Mouse (Mus musculus): Measurements from ENCODE around the gene Slc25a21. TPM values are rescaled to one million over a fixed set of nuclear protein-coding genes. Genes with fewer than 3 reads are reported as not detected.

Gene Slc25a21
- polyA plus RNA-seq, 1 experiment from 2014 or later: 3.2 TPM

- Histone ChIP-seq H3K27ac (no peak overlapping the region), H3K27me3 (replicated peaks) (no peaks in the 10 kb centered on the region), H3K9me3 (no peaks in the 10 kb centered on the region), H3K4me2 (no peak overlapping the region), H3K36me3 (no peaks in the 10 kb centered on the region), H3K4me3 (replicated peaks) (no peak overlapping the region), H3K9ac (no peak overlapping the region), H3K4me1 (no peaks in the 10 kb centered on the region)
- no peak for ATAC-seq (ENCODE audit: insufficient read depth, low FRiP score, low read depth)
Measured at GRCm38 (mm10) chr12:57178818-57179217, 18.5 kb downstream of the Slc25a21 start.

DNA sequence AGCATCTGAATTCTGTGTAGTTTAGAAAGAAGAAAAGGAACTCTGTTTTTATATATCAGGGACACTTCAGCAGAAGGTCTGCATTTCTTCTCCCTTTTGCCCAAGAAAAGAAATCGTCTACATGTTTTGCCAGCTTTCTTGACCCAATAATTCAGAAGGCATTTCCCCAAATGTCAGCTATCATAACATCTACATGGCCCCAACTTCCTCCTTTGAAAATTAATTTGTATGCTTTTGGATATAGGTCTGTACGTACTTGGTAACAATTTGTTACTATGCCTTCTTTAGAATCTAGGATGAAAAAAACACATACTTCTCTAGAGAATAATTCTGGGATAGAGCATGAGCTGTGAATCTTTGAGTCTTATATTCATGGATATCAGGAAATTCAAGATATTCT, 34.0 kb downstream of the Slc25a21 start:
- no peaks in the 10 kb centered on the region for H3K9me3 ChIP-seq
- no peak overlapping the region for H3K4me2 ChIP-seq
- no peak overlapping the region for H3K4me3 ChIP-seq (replicated peaks)
- 61% methylated on average over 2 of the region's 2 CpGs for WGBS
- H3K27ac ChIP-seq: no peak overlapping the region
- no peak overlapping the region for H3K9ac ChIP-seq
- no peaks in the 10 kb centered on the region for H3K4me1 ChIP-seq
- H3K27me3 ChIP-seq (replicated peaks): no peaks in the 10 kb centered on the region
- no peak for ATAC-seq (ENCODE audit: insufficient read depth, low FRiP score, low read depth)
- H3K36me3 ChIP-seq: no peaks in the 10 kb centered on the region

DNA sequence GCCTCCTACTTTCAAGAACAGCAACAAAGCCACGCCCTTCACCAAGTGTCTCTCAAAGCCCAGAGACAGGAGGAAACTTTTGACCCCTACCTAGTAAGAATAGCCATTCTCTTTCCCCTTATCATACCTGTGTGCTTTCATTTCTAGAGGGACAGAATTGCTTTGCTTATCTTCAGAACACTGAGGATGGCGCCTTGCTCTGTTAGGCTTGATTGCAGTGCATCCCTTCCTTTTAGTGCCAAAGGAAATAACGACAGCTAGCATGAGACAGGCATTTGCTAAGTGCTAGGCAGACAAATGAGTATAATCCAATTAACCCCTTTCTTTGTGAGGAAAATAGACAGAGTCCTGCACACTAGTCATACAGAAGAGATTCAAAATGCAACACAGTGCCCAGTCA, 34.4 kb downstream of the Slc25a21 start:
- H3K4me3 ChIP-seq (replicated peaks): no peak overlapping the region
- H3K4me2 ChIP-seq: no peak overlapping the region
- no peaks in the 10 kb centered on the region for H3K4me1 ChIP-seq
- no peak overlapping the region for H3K27ac ChIP-seq
- no peaks in the 10 kb centered on the region for H3K36me3 ChIP-seq
- H3K9me3 ChIP-seq: no peaks in the 10 kb centered on the region
- 49% methylated on average over 3 of the region's 3 CpGs for WGBS
- H3K9ac ChIP-seq: no peak overlapping the region
- H3K27me3 ChIP-seq (replicated peaks): no peaks in the 10 kb centered on the region
- no peak for ATAC-seq (ENCODE audit: insufficient read depth, low FRiP score, low read depth)

DNA sequence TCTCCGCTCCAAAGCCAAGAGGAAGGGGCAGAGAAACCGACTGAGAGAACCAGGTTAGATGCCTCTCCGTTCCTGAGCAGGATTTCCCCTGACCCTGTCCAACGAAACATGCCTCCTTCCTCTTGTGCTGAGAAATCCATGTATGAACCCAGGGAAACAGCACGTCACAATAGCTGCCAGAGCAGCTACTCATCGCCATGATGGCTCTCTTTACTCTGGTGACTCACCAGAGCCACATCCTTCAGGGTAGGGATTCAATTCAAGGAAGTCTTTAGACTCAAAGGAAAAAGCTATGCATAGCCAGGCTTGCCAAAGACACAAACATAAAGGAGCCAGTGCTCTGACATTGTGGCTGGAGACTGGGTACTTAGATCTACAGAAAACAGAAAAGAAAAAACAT, 37.4 kb downstream of the Slc25a21 start:
- whole genome bisulfite sequencing: 73% methylated on average over 6 of the region's 6 CpGs
- Histone ChIP-seq H3K9ac (no peak overlapping the region), H3K36me3 (no peaks in the 10 kb centered on the region), H3K4me1 (no peaks in the 10 kb centered on the region), H3K27ac (no peak overlapping the region), H3K9me3 (no peaks in the 10 kb centered on the region), H3K27me3 (replicated peaks) (no peaks in the 10 kb centered on the region), H3K4me3 (replicated peaks) (no peak overlapping the region), H3K4me2 (no peak overlapping the region)
- ATAC-seq (ENCODE audit: insufficient read depth, low FRiP score, low read depth): no peak

DNA sequence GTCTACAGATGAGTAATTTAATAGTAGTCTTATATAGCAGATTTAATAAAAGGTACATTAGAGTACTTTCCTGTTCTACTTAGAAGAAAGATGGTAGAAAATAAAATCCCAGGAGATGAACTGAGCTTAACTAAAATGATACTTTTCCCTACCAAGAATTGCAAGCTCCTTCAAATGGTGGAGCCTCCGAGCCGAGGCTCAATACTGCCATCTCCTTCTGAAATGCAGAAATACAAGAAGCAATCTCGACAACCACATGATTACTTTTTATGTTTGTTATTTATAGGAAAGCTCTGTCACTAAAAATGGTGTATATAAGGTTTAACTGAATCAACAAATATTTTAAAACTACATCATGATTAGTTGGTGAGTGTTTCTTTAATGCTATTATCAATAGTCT, 39.0 kb downstream of the Slc25a21 start:
- H3K4me2 ChIP-seq: no peak overlapping the region

DNA sequence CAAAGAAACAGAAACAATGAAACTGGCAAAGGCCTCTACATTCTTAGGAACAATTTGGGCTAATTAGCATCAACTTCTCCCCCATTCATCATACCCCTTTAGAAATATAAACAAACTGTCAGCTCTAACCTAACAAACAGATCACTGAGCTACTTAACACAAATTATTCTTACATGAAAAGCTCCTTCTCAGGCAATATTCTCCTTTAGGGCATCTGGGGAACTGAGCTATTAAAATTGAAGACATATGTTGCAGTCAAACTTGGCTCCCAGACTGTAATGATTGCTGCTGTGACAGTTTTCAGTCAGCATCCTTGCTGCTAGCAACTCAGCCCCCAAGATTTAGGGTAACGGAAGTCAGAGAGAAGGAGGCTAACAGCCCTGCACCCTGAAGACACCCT, 58.3 kb downstream of the Slc25a21 start:
- no peak overlapping the region for H3K4me3 ChIP-seq (replicated peaks)
- H3K36me3 ChIP-seq: no peaks in the 10 kb centered on the region
- H3K27me3 ChIP-seq (replicated peaks): no peaks in the 10 kb centered on the region
- H3K9ac ChIP-seq: no peak overlapping the region
- no peaks in the 10 kb centered on the region for H3K9me3 ChIP-seq
- H3K4me1 ChIP-seq: no peaks in the 10 kb centered on the region
- H3K4me2 ChIP-seq: no peak overlapping the region
- H3K27ac ChIP-seq: no peak overlapping the region
- no peak for ATAC-seq (ENCODE audit: insufficient read depth, low FRiP score, low read depth)
- 52% methylated on average over 1 of the region's 1 CpGs for WGBS

More for the DNA sequence above, 39.0 kb downstream of the Slc25a21 start:
- H3K4me3 ChIP-seq (replicated peaks): no peak overlapping the region
- H3K9me3 ChIP-seq: no peaks in the 10 kb centered on the region
- 48% methylated on average over 3 of the region's 3 CpGs for WGBS
- H3K9ac ChIP-seq: no peak overlapping the region
- no peak overlapping the region for H3K27ac ChIP-seq
- no peaks in the 10 kb centered on the region for H3K27me3 ChIP-seq (replicated peaks)
- no peaks in the 10 kb centered on the region for H3K36me3 ChIP-seq
- no peaks in the 10 kb centered on the region for H3K4me1 ChIP-seq
- no peak for ATAC-seq (ENCODE audit: insufficient read depth, low FRiP score, low read depth)

DNA sequence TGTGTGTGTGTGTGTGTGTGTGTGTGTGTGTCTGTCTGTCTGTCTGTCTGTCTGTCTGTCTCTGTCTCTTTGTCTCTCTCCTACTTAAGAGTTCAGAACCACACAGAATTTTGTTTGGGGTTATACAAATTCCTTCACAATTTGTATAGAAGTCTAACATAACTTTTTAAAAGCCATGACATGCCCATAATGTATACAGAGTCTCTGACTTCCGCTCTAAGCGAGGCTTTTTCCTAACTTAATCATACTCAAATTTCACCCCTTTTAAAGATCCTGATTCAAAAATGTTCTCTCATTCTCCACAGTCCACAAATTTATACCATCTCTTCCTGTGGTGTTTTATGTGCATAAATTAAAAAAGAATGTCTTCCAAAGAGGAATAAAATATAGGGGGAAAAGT, 59.5 kb downstream of the Slc25a21 start:
- H3K9me3 ChIP-seq: no peaks in the 10 kb centered on the region
- no peak overlapping the region for H3K27ac ChIP-seq
- no peak overlapping the region for H3K4me2 ChIP-seq
- H3K9ac ChIP-seq: no peak overlapping the region
- H3K36me3 ChIP-seq: no peaks in the 10 kb centered on the region
- H3K27me3 ChIP-seq (replicated peaks): no peaks in the 10 kb centered on the region
- H3K4me3 ChIP-seq (replicated peaks): no peak overlapping the region
- H3K4me1 ChIP-seq: no peaks in the 10 kb centered on the region
- WGBS: 47% methylated on average over 2 of the region's 2 CpGs
- no peak for ATAC-seq (ENCODE audit: insufficient read depth, low FRiP score, low read depth)

- no peak overlapping the region for H3K4me2 ChIP-seq
- no peaks in the 10 kb centered on the region for H3K9me3 ChIP-seq
- H3K27ac ChIP-seq: no peak overlapping the region
- no peaks in the 10 kb centered on the region for H3K27me3 ChIP-seq (replicated peaks)
- H3K9ac ChIP-seq: no peak overlapping the region
- H3K4me1 ChIP-seq: no peaks in the 10 kb centered on the region
- 35% methylated on average over 8 of the region's 8 CpGs for WGBS
- H3K36me3 ChIP-seq: no peaks in the 10 kb centered on the region
- ATAC-seq (ENCODE audit: insufficient read depth, low FRiP score, low read depth): no peak
- H3K4me3 ChIP-seq (replicated peaks): no peak overlapping the region
Measured at GRCm38 (mm10) chr12:57118602-57119001, 78.7 kb downstream of the Slc25a21 start.

DNA sequence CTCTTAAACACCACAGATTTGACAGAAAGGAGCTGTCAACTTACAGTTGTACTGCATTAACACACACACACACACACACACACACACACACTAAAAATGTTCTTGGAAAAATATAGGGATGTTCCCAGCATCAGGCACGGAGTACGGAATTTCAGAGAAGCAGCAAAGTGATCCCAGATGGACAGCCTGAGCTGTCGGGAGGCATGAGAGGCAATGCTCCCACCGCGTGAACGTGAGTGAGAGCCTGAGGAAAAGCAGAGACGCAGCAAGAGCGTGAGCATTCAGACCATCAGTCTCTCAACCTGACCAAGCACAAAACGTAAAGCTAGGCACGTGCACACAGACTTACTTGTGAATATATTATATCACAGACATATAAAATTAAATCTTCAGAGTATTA, 81.8 kb downstream of the Slc25a21 start:
- H3K27me3 ChIP-seq (replicated peaks): no peaks in the 10 kb centered on the region
- no peak for ATAC-seq (ENCODE audit: insufficient read depth, low FRiP score, low read depth)
- WGBS: 82% methylated on average over 10 of the region's 10 CpGs

DNA sequence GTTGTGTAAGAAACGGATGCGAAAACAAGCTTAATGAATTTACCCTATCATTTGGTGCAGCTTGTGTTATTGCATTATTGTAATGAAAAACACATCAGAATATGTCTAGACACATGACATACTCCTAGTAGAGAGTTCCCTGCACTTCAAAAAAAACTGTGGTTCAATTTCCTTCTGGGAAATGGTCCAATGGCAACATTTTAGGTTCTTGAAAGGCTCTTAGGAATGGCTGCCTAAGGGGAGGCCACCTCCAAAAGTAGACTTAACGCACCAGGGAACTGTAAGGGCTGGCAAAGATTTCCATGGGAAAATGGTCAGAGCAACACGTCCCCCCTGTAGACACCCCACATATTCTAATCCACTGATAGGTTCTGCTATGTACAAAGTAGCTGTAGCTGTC, 87.9 kb downstream of the Slc25a21 start:
- Histone ChIP-seq H3K9me3 (no peaks in the 10 kb centered on the region), H3K4me3 (replicated peaks) (no peak overlapping the region), H3K4me2 (no peak overlapping the region), H3K27ac (no peak overlapping the region), H3K9ac (no peak overlapping the region), H3K4me1 (no peaks in the 10 kb centered on the region), H3K27me3 (replicated peaks) (no peaks in the 10 kb centered on the region), H3K36me3 (no peaks in the 10 kb centered on the region)
- ATAC-seq (ENCODE audit: insufficient read depth, low FRiP score, low read depth): no peak
- 80% methylated on average over 4 of the region's 4 CpGs for WGBS

More for the DNA sequence above, 81.8 kb downstream of the Slc25a21 start:
- Histone ChIP-seq H3K9me3 (no peaks in the 10 kb centered on the region), H3K4me3 (replicated peaks) (no peak overlapping the region), H3K4me2 (no peak overlapping the region), H3K36me3 (no peaks in the 10 kb centered on the region), H3K27ac (no peak overlapping the region), H3K4me1 (no peaks in the 10 kb centered on the region), H3K9ac (no peak overlapping the region)

GRCm38 (mm10) chr12:57102322-57102721, 95.0 kb downstream of the Slc25a21 start:
- no peaks in the 10 kb centered on the region for H3K36me3 ChIP-seq
- no peaks in the 10 kb centered on the region for H3K27me3 ChIP-seq (replicated peaks)
- H3K4me2 ChIP-seq: no peak overlapping the region
- no peak overlapping the region for H3K9ac ChIP-seq
- 83% methylated on average over 1 of the region's 1 CpGs for WGBS
- H3K9me3 ChIP-seq: no peaks in the 10 kb centered on the region
- ATAC-seq (ENCODE audit: insufficient read depth, low FRiP score, low read depth): no peak
- H3K27ac ChIP-seq: no peak overlapping the region
- no peak overlapping the region for H3K4me3 ChIP-seq (replicated peaks)
- no peaks in the 10 kb centered on the region for H3K4me1 ChIP-seq

- no peak overlapping the region for H3K4me2 ChIP-seq
- WGBS: 84% methylated on average over 4 of the region's 4 CpGs
- H3K9ac ChIP-seq: no peak overlapping the region
- no peaks in the 10 kb centered on the region for H3K36me3 ChIP-seq
- no peaks in the 10 kb centered on the region for H3K4me1 ChIP-seq
- no peaks in the 10 kb centered on the region for H3K27me3 ChIP-seq (replicated peaks)
- H3K27ac ChIP-seq: no peak overlapping the region
- no peaks in the 10 kb centered on the region for H3K9me3 ChIP-seq
- no peak overlapping the region for H3K4me3 ChIP-seq (replicated peaks)
- no peak for ATAC-seq (ENCODE audit: insufficient read depth, low FRiP score, low read depth)
Measured at GRCm38 (mm10) chr12:57100549-57100948, 96.7 kb downstream of the Slc25a21 start.

DNA sequence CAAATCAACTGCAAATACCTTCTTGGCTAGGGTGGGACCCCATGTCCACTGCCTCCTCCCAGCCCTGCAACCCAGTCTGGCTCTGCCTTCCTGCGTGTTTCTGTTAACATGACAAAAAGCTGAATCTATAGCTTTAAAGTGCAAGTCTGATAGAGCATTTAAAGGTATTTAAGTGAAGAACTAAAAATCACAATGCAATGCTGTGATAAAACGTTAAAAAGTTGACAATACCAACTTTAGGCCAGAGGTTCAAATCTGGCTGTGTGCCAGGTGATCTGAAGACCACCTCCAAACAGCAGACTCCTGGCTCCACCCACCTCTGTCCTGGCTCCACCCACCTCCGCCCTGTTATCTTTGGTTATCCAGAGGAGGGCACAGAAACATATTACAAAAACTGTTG, 98.2 kb downstream of the Slc25a21 start:
- ATAC-seq (ENCODE audit: insufficient read depth, low FRiP score, low read depth): no peak
- no peak overlapping the region for H3K4me3 ChIP-seq (replicated peaks)
- no peaks in the 10 kb centered on the region for H3K36me3 ChIP-seq
- 56% methylated on average over 3 of the region's 3 CpGs for WGBS
- H3K4me1 ChIP-seq: no peaks in the 10 kb centered on the region
- H3K27me3 ChIP-seq (replicated peaks): no peaks in the 10 kb centered on the region
- H3K9me3 ChIP-seq: no peaks in the 10 kb centered on the region
- H3K27ac ChIP-seq: no peak overlapping the region
- H3K9ac ChIP-seq: no peak overlapping the region
- H3K4me2 ChIP-seq: no peak overlapping the region
